Mouse (Mus musculus) liver, postnatal 0 days (tissue): ENCODE data around the gene Aff3. TPM values are rescaled to one million over a fixed set of nuclear protein-coding genes. Genes with fewer than 3 reads are reported as not detected.

Experiments
- ATAC-seq: fragments of 200-750 bp; cut with Nextera tagmentation; 2 replicates; pipeline ENCODE4 v1.8.0; 2017; ENCODE audit warnings: mild to moderate bottlenecking, moderate library complexity
- DNase-seq: peaks from one replicate; pipeline ENCODE4 v3.0.0-alpha.2; 2016
- H3K27ac ChIP-seq: fragments of 300-500 bp; sonication (generic); 2 replicates; pipeline ENCODE4 v1.5.1; 2014; ENCODE audit warnings: antibody characterized with exemption, moderate library complexity, mild to moderate bottlenecking, low read depth
- H3K27me3 ChIP-seq: fragments of 300-500 bp; sonication (generic); 2 replicates; pipeline ENCODE4 v1.6.1; 2014; ENCODE audit warnings: low read length, control low read depth, mixed read lengths; ENCODE audit not compliant: insufficient read depth
- H3K36me3 ChIP-seq: fragments of 300-500 bp; sonication (generic); replicated peaks from 2 replicates; pipeline ENCODE4 v1.6.1; 2014; ENCODE audit warnings: mild to moderate bottlenecking, control low read depth, low read length, moderate library complexity, mixed read lengths; ENCODE audit not compliant: insufficient read depth
- H3K4me1 ChIP-seq: fragments of 300-500 bp; sonication (generic); 2 replicates; pipeline ENCODE4 v1.6.1; 2014; ENCODE audit warnings: antibody characterized with exemption, mild to moderate bottlenecking, control low read depth; ENCODE audit not compliant: insufficient read depth
- H3K4me2 ChIP-seq: fragments of 300-500 bp; sonication (generic); 2 replicates; pipeline ENCODE4 v1.6.1; 2014; ENCODE audit warnings: low read depth, mild to moderate bottlenecking, low read length, moderate library complexity, mixed read lengths
- H3K4me3 ChIP-seq: fragments of 300-500 bp; sonication (generic); 2 replicates; pipeline ENCODE4 v1.5.1; 2014; ENCODE audit warnings: low read depth, low read length
- H3K9ac ChIP-seq: fragments of 300-500 bp; sonication (generic); replicated peaks from 2 replicates; pipeline ENCODE4 v1.6.1; 2014; ENCODE audit warnings: mild to moderate bottlenecking, moderate library complexity
- H3K9me3 ChIP-seq: fragments of 300-500 bp; sonication (generic); 2 replicates; pipeline ENCODE4 v1.6.1; 2016; ENCODE audit warnings: mild to moderate bottlenecking, control low read depth, low read length, mixed read lengths
- CTCF ChIP-seq: sonication (generic); IDR thresholded peaks from 2 replicates; pipeline ENCODE4 v1.5.1; 2016; ENCODE audit warnings: antibody characterized with exemption, low read depth
- EP300 ChIP-seq: IDR thresholded peaks from 2 replicates; pipeline ENCODE4 v1.6.1; 2016; ENCODE audit warnings: antibody characterized with exemption, low read depth, mild to moderate bottlenecking
- WGBS: fragments of 180-500 bp; shearing (Covaris S2); extraction: QIAGEN DNeasy Blood & Tissue Kit; methylation state at CpG from one replicate; pipeline ENCODE4 v1.1.7; 2014; ENCODE audit not compliant: insufficient replicate concordance; 5-methylcytosine and 5-hydroxymethylcytosine counted together
- polyA plus RNA-seq: library from polyadenylated mRNA; unstranded; fragments of >200 nt; fragmentation: Nextera tagmentation; extraction: Ambion mirVana; gene quantifications from 2 replicates; pipeline ENCODE4 v1.2.1, GENCODE M21; 2015

Gene Aff3
- polyA plus RNA-seq, 1 experiment from 2014 or later = 1.1 TPM

GRCm38 (mm10) chr1:38262362-38263154 lies 402.2 kb downstream of the Aff3 start:
- no peaks in the 10 kb centered on the region for H3K4me1 ChIP-seq
- H3K9ac ChIP-seq = no peak overlapping the region
- ATAC-seq (no peak), DNase-seq (no peak)
- H3K4me3 ChIP-seq = no peak overlapping the region
- no peak overlapping the region for H3K4me2 ChIP-seq
- H3K9me3 ChIP-seq = no peaks in the 10 kb centered on the region
- no peaks in the 10 kb centered on the region; the same call in 1 of the 2 replicates for H3K36me3 ChIP-seq
- no peak for TF ChIP-seq EP300
- TF ChIP-seq CTCF = no peak
- no peak overlapping the region for H3K27ac ChIP-seq
- 79% methylated on average over 11 of the region's 11 CpGs for WGBS
- H3K27me3 ChIP-seq = no peaks in the 10 kb centered on the region

DNA sequence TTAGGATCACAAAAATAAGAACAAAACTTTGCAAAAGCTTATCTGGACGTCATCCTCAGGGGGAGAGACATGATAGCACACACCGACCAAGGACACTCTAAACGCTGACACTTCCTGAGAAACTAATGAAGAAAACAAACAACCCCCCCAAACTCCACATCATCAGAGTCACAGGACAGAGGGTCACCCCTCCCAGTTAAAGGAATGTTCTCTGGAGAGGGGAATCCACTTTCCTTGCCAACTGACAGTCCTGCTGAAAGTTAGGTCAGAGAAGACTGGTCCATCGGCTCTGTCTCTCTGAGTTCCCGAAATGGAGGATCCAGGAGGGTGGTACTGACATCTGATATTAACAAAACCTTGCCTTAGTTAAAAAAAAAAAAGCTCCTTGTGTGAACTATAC lies 403.7 kb downstream of the Aff3 start:
- Histone ChIP-seq H3K36me3 (no peaks in the 10 kb centered on the region), H3K4me1 (no peaks in the 10 kb centered on the region), H3K4me2 (no peak overlapping the region), H3K9ac (no peak overlapping the region), H3K4me3 (no peak overlapping the region), H3K9me3 (no peaks in the 10 kb centered on the region), H3K27ac (no peak overlapping the region), H3K27me3 (no peaks in the 10 kb centered on the region)
- TF ChIP-seq CTCF = no peak
- TF ChIP-seq EP300 = 0 out of 2 replicates have a peak, but pooled peaks have one; percentile 12
- no peak for DNase-seq
- ATAC-seq = no peak
- WGBS = 54% methylated on average over 5 of the region's 5 CpGs

DNA sequence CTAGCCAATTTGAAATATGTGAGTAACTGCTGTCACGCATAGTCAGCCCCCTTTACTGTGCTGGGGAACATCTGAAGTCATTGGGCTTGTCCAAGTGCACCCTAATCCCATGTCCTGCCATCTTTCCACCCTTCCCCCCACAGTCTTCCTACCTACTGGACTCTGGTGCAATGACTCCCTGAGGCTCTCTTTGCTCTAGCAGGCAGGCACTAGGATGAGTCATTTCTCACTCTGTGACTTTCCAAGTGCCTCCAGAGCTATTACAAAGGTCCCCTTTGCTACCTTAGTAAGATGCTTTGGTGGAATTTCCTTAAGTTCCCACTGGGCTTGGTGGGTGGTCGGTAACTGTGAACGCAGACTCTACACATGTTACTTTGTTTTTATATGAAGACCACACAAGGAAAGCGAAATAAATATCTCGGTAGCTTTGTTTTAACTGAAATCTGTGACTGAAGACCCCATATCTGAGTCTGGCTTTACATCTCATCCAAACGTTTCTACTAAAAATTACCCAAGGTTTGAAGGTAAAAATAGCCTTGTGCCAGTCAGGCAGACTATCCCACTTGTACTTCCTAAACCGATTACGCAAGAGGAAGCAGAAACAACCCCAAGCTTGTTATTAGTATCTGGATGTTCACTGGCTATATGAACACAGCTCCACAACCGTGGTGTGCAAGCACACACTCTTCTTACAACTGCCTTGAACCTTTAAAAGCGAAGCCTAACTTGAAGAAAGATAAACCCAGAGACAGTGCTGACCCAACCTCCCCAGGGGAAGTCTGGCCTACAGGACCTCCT lies 405.0 kb downstream of the Aff3 start:
- no peak overlapping the region for H3K9ac ChIP-seq
- ATAC-seq (no peak), DNase-seq (no peak)
- no peaks in the 10 kb centered on the region for H3K9me3 ChIP-seq
- no peak overlapping the region for H3K27ac ChIP-seq
- H3K4me2 ChIP-seq = no peak overlapping the region
- no peaks in the 10 kb centered on the region for H3K36me3 ChIP-seq
- TF ChIP-seq EP300 = no peak
- no peak for TF ChIP-seq CTCF
- H3K27me3 ChIP-seq = no peaks in the 10 kb centered on the region
- H3K4me3 ChIP-seq = no peak overlapping the region
- WGBS = 58% methylated on average over 10 of the region's 10 CpGs
- no peaks in the 10 kb centered on the region for H3K4me1 ChIP-seq

DNA sequence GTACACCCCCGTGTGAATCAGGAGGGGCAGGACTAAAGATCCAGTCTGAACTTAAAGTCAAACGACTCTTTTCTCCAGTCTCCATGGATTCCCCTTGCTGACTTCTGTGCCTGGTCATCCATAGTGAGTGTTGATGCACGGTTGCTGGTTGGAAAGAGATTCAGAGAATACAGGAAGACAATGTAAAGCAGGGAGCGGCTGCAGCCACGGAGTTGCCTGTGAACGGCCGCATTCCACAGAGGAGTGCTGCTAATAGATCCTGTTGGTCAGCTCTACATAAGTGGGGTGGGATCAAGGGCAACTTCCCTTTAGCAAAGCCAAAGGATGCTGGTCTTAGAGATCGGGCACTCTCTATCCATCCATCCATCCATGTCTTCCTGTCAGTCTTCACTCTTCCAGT lies 410.3 kb downstream of the Aff3 start:
- H3K4me2 ChIP-seq = no peak overlapping the region
- DNase-seq (no peak), ATAC-seq (no peak)
- 69% methylated on average over 8 of the region's 8 CpGs for WGBS
- no peaks in the 10 kb centered on the region for H3K36me3 ChIP-seq
- H3K9me3 ChIP-seq = no peaks in the 10 kb centered on the region
- TF ChIP-seq EP300 = no peak
- TF ChIP-seq CTCF = no peak
- H3K4me3 ChIP-seq = no peak overlapping the region
- H3K27ac ChIP-seq = no peak overlapping the region
- H3K27me3 ChIP-seq = no peaks in the 10 kb centered on the region
- H3K9ac ChIP-seq = no peak overlapping the region
- H3K4me1 ChIP-seq = no peaks in the 10 kb centered on the region

DNA sequence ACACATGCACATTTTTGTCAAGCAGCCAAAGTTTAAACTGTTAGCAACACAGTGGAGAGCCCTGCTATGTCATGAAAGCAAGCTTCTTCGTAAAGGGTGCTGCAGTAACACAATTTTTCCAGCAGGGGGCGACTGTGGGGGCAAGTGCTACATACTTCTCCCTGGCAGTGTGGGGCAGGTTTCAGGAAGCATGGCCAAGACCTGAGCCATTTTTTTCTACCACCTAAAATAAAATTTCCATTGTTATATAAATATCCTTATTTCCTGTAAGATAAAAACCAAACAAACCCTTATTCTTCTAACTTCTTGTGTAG lies 412.0 kb downstream of the Aff3 start:
- ATAC-seq (no peak), DNase-seq (peak; percentile 39)
- H3K4me2 ChIP-seq = no peak overlapping the region

DNA sequence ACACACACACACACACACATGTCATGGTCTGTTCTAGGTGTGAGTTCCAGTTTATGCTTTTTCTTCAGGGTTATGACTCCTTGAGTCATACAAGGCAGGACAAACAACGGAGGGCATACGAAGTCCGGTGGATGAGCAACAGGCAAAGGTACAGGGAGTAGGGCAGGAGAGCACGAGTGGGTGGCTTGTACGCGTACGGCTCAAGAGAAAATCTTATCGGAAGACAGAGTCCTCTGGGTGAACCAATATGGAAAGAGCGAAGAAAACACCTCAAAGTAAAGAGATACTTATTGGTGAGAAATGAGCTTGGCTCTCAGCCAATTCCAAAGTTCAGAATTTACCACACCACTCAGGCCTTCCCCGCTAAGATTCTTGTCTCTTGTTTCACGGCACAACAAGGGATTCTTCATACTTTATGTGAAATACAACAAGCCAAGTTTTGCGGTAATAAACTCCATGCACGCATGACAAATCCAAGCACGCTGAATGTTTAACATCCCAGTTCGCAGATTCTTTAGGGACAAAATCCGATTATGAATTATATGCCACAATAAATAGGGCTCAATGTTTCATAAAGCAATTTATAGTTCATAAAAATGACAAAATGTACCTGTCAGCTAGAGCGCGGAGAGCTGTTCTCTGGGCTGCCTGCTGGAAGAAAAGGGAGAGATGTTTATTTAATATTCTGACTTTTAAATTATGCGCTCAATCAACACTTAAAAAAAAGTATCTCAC lies 412.6 kb downstream of the Aff3 start:
- Histone ChIP-seq H3K4me2 (no peak overlapping the region), H3K9me3 (no peaks in the 10 kb centered on the region), H3K4me3 (no peak overlapping the region), H3K27me3 (no peaks in the 10 kb centered on the region), H3K36me3 (no peaks in the 10 kb centered on the region), H3K9ac (no peak overlapping the region), H3K4me1 (no peaks in the 10 kb centered on the region), H3K27ac (no peak overlapping the region)
- 79% methylated on average over 19 of the region's 19 CpGs for WGBS
- TF ChIP-seq CTCF = no peak
- TF ChIP-seq EP300 = no peak
- ATAC-seq (peak; percentile 36; the same call in 1 of the 2 replicates), DNase-seq (no peak)

More for the DNA sequence above, 412.0 kb downstream of the Aff3 start:
- Histone ChIP-seq H3K9ac (no peak overlapping the region), H3K27me3 (no peaks in the 10 kb centered on the region), H3K4me1 (no peaks in the 10 kb centered on the region), H3K36me3 (no peaks in the 10 kb centered on the region), H3K4me3 (no peak overlapping the region), H3K9me3 (no peaks in the 10 kb centered on the region), H3K27ac (no peak overlapping the region)
- TF ChIP-seq CTCF = peak; percentile 79
- no peak for TF ChIP-seq EP300
- 41% methylated on average over 2 of the region's 2 CpGs for WGBS
